Mouse (Mus musculus): ENCODE measurements at regions not wholly inside any gene's neighbourhood (a gene's known extent, or its start where the extent isn't known, plus 50 kb on each side); places are given as distances from the start of the nearest gene placed in this dataset.

- H3K27me3 ChIP-seq (ENCODE audit: control insufficient read depth, insufficient read depth, low read length) = no peaks in the 10 kb centered on the region
- H3K4me3 ChIP-seq (replicated peaks; ENCODE audit: insufficient read depth, low read depth, low read length) = no peak overlapping the region
- DNase-seq = no peak
- TF ChIP-seq POLR2A (IDR thresholded peaks at IDR 0.05; ENCODE audit: borderline replicate concordance, insufficient read depth, low read length) (no peak), CTCF (IDR thresholded peaks at IDR 0.05; ENCODE audit: borderline replicate concordance, insufficient read depth, low read depth, low read length) (no peak)
- H3K27ac ChIP-seq (ENCODE audit: insufficient read depth, low read length) = no peak overlapping the region
- no peaks in the 10 kb centered on the region for H3K4me1 ChIP-seq (ENCODE audit: control insufficient read depth, insufficient read depth, low read length)
- 86% methylated on average over 2 of the region's 2 CpGs for WGBS
These were observed 938.1 kb downstream of the 4930444P10Rik start for GRCm38 (mm10) chr1:15155046-15155445.

DNA sequence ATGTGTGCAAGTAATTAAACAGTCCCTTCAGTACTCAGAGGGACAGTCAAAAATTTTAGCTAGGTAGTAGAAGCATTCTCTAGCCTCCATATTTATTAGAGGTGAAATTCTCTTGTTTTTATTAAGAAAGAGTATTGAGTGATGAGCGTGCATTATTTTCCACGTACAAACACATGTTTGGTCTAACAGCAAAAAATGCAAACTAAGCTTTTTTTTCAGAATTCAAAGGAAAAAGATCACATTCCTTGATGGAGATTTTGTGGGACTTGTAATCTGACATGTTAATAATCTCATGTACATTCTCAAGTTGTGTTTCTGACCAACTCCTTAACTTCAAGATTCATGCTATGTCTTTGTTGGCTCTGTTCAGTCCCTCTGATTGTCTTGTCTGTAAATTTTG is 939.2 kb downstream of the 4930444P10Rik start:
- Histone ChIP-seq H3K4me1 (ENCODE audit: control insufficient read depth, insufficient read depth, low read length) (no peaks in the 10 kb centered on the region), H3K27ac (ENCODE audit: insufficient read depth, low read length) (no peak overlapping the region), H3K27me3 (ENCODE audit: control insufficient read depth, insufficient read depth, low read length) (no peaks in the 10 kb centered on the region), H3K4me3 (replicated peaks; ENCODE audit: insufficient read depth, low read depth, low read length) (no peak overlapping the region)
- DNase-seq = no peak
- 96% methylated on average over 2 of the region's 2 CpGs for WGBS
- no peak for TF ChIP-seq POLR2A (IDR thresholded peaks at IDR 0.05; ENCODE audit: borderline replicate concordance, insufficient read depth, low read length)
- TF ChIP-seq CTCF (IDR thresholded peaks at IDR 0.05; ENCODE audit: borderline replicate concordance, insufficient read depth, low read depth, low read length) = no peak

GRCm38 (mm10) chr1:15143922-15144591 is 949.1 kb downstream of the 4930444P10Rik start:
- WGBS = 85% methylated on average over 1 of the region's 1 CpGs

DNA sequence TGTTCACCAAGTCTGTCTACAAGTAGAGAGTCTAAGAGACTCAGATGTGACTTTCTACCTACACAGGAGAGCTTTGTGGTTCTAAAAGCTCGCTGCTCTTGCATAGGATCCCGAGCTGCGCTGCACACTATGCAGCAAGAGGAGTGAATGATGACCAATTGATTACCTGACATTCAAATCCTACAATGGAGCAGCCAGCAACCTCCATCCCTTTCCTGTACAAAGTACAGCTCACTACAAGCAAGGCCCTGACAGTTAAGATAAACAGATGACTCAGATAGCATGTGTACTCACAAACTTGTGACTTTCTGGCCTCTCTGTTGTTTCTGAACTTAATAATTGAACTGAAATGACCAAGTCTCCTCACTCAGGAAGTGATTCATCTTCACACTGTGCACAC is 974.7 kb downstream of the 4930444P10Rik start:
- no peak for DNase-seq
- Histone ChIP-seq H3K27me3 (ENCODE audit: control insufficient read depth, insufficient read depth, low read length) (no peaks in the 10 kb centered on the region), H3K4me1 (ENCODE audit: control insufficient read depth, insufficient read depth, low read length) (no peaks in the 10 kb centered on the region), H3K27ac (ENCODE audit: insufficient read depth, low read length) (no peak overlapping the region), H3K4me3 (replicated peaks; ENCODE audit: insufficient read depth, low read depth, low read length) (no peak overlapping the region)
- WGBS = 87% methylated on average over 3 of the region's 3 CpGs
- TF ChIP-seq POLR2A (IDR thresholded peaks at IDR 0.05; ENCODE audit: borderline replicate concordance, insufficient read depth, low read length) (no peak), CTCF (IDR thresholded peaks at IDR 0.05; ENCODE audit: borderline replicate concordance, insufficient read depth, low read depth, low read length) (no peak)

More at GRCm38 (mm10) chr1:15143922-15144591, 949.1 kb downstream of the 4930444P10Rik start:
- Histone ChIP-seq H3K4me3 (replicated peaks; ENCODE audit: insufficient read depth, low read depth, low read length) (no peak overlapping the region), H3K27ac (ENCODE audit: insufficient read depth, low read length) (no peak overlapping the region), H3K27me3 (ENCODE audit: control insufficient read depth, insufficient read depth, low read length) (no peaks in the 10 kb centered on the region), H3K4me1 (ENCODE audit: control insufficient read depth, insufficient read depth, low read length) (no peaks in the 10 kb centered on the region)
- TF ChIP-seq CTCF (IDR thresholded peaks at IDR 0.05; ENCODE audit: borderline replicate concordance, insufficient read depth, low read depth, low read length) = no peak
- no peak for DNase-seq

GRCm38 (mm10) chr1:15111420-15111819 is 981.7 kb downstream of the 4930444P10Rik start:
- TF ChIP-seq POLR2A (IDR thresholded peaks at IDR 0.05; ENCODE audit: borderline replicate concordance, insufficient read depth, low read length) (no peak), CTCF (IDR thresholded peaks at IDR 0.05; ENCODE audit: borderline replicate concordance, insufficient read depth, low read depth, low read length) (no peak)
- WGBS = 87% methylated on average over 2 of the region's 2 CpGs
- no peak for DNase-seq
- Histone ChIP-seq H3K27me3 (ENCODE audit: control insufficient read depth, insufficient read depth, low read length) (no peaks in the 10 kb centered on the region), H3K4me3 (replicated peaks; ENCODE audit: insufficient read depth, low read depth, low read length) (no peak overlapping the region), H3K4me1 (ENCODE audit: control insufficient read depth, insufficient read depth, low read length) (no peaks in the 10 kb centered on the region), H3K27ac (ENCODE audit: insufficient read depth, low read length) (no peak overlapping the region)

GRCm38 (mm10) chr1:15070331-15070730 is 1022.8 kb downstream of the 4930444P10Rik start:
- WGBS = 98% methylated on average over 1 of the region's 1 CpGs
- Histone ChIP-seq H3K27me3 (ENCODE audit: control insufficient read depth, insufficient read depth, low read length) (no peaks in the 10 kb centered on the region), H3K27ac (ENCODE audit: insufficient read depth, low read length) (no peak overlapping the region), H3K4me3 (replicated peaks; ENCODE audit: insufficient read depth, low read depth, low read length) (no peak overlapping the region), H3K4me1 (ENCODE audit: control insufficient read depth, insufficient read depth, low read length) (no peaks in the 10 kb centered on the region)
- DNase-seq = no peak
- TF ChIP-seq CTCF (IDR thresholded peaks at IDR 0.05; ENCODE audit: borderline replicate concordance, insufficient read depth, low read depth, low read length) (no peak), POLR2A (IDR thresholded peaks at IDR 0.05; ENCODE audit: borderline replicate concordance, insufficient read depth, low read length) (no peak)

GRCm38 (mm10) chr1:15034047-15034446 is 1059.1 kb downstream of the 4930444P10Rik start:
- WGBS = 63% methylated on average over 1 of the region's 1 CpGs
- no peak for DNase-seq
- H3K4me1 ChIP-seq (ENCODE audit: control insufficient read depth, insufficient read depth, low read length) = no peaks in the 10 kb centered on the region
- TF ChIP-seq POLR2A (IDR thresholded peaks at IDR 0.05; ENCODE audit: borderline replicate concordance, insufficient read depth, low read length) (no peak), CTCF (IDR thresholded peaks at IDR 0.05; ENCODE audit: borderline replicate concordance, insufficient read depth, low read depth, low read length) (no peak)
- H3K27me3 ChIP-seq (ENCODE audit: control insufficient read depth, insufficient read depth, low read length) = no peaks in the 10 kb centered on the region
- no peak overlapping the region for H3K4me3 ChIP-seq (replicated peaks; ENCODE audit: insufficient read depth, low read depth, low read length)
- no peak overlapping the region for H3K27ac ChIP-seq (ENCODE audit: insufficient read depth, low read length)

- TF ChIP-seq CTCF (IDR thresholded peaks at IDR 0.05; ENCODE audit: borderline replicate concordance, insufficient read depth, low read depth, low read length) (no peak), POLR2A (IDR thresholded peaks at IDR 0.05; ENCODE audit: borderline replicate concordance, insufficient read depth, low read length) (no peak)
- Histone ChIP-seq H3K4me1 (ENCODE audit: control insufficient read depth, insufficient read depth, low read length) (no peaks in the 10 kb centered on the region), H3K27me3 (ENCODE audit: control insufficient read depth, insufficient read depth, low read length) (no peaks in the 10 kb centered on the region), H3K27ac (ENCODE audit: insufficient read depth, low read length) (no peak overlapping the region), H3K4me3 (replicated peaks; ENCODE audit: insufficient read depth, low read depth, low read length) (no peak overlapping the region)
- no peak for DNase-seq
- 85% methylated on average over 4 of the region's 4 CpGs for WGBS
These were observed 1074.7 kb downstream of the 4930444P10Rik start for GRCm38 (mm10) chr1:15018460-15018779.

Data from cerebellum, adult 2 months (tissue).